Mouse (Mus musculus) kidney, adult 2 months (tissue): Measurements from ENCODE around the gene 4933428G20Rik. TPM values are rescaled to one million over a fixed set of nuclear protein-coding genes. Genes with fewer than 3 reads are reported as not detected.

Source experiments
- DNase-seq: peaks from one replicate; pipeline ENCODE4 v3.0.0; 2021
- H3K27ac ChIP-seq: fragments of 200-500 bp; 2 replicates; pipeline ENCODE4 v1.5.1; 2012; ENCODE audit warnings: low read depth, low read length, control low read depth, inconsistent platforms; ENCODE audit not compliant: insufficient read depth
- H3K27me3 ChIP-seq: fragments of 200-500 bp; replicated peaks from 2 replicates; pipeline ENCODE4 v1.6.1; 2012; ENCODE audit warnings: mild to moderate bottlenecking, moderate library complexity, low read length, inconsistent platforms; ENCODE audit not compliant: control insufficient read depth, insufficient read depth
- H3K36me3 ChIP-seq: fragments of 200-500 bp; 2 replicates; pipeline ENCODE4 v1.6.1; 2012; ENCODE audit warnings: mild to moderate bottlenecking, moderate library complexity, low read length, inconsistent platforms; ENCODE audit not compliant: control insufficient read depth, insufficient read depth
- H3K4me1 ChIP-seq: fragments of 200-500 bp; 2 replicates; pipeline ENCODE4 v1.6.1; 2011; ENCODE audit warnings: low read length; ENCODE audit not compliant: control insufficient read depth, insufficient read depth
- H3K4me3 ChIP-seq: fragments of 200-500 bp; 2 replicates; pipeline ENCODE4 v1.5.1; 2011; ENCODE audit warnings: mild to moderate bottlenecking, low read depth, low read length, control low read depth; ENCODE audit not compliant: insufficient read depth
- CTCF ChIP-seq: fragments of 200-500 bp; conservative IDR thresholded peaks from 2 replicates; pipeline ENCODE4 v1.5.1; 2011; ENCODE audit warnings: low read depth, mild to moderate bottlenecking, control low read depth, low read length, moderate library complexity, mixed read lengths; ENCODE audit not compliant: insufficient read depth, insufficient read length
- POLR2A ChIP-seq: fragments of 200-500 bp; IDR thresholded peaks from one replicate; pipeline ENCODE4 v1.6.1; 2011; ENCODE audit warnings: low read depth, low read length, control low read depth
- WGBS: fragments of 180-500 bp; shearing (Covaris S2); methylation state at CpG from one replicate; pipeline ENCODE4 v1.1.7; 2018; 5-methylcytosine and 5-hydroxymethylcytosine counted together
- polyA plus RNA-seq: library from polyadenylated mRNA; depleted of rRNA; stranded (reverse); fragments of >200 nt; gene quantifications from 2 replicates; pipeline ENCODE4 v1.2.3, GENCODE M21; 2012; rRNA removed

The 4933428G20Rik gene
- not detected in 2 replicates for polyA plus RNA-seq

- TF ChIP-seq POLR2A (no peak), CTCF (no peak)
- H3K4me3 ChIP-seq: no peak within 1 kb of the TSS
Measured at GRCm38 (mm10) chr11:97499865-97500719, at the start of gene 4933428G20Rik. Gene 4933428G20Rik (minus strand): TSS chr11:97500340.

DNA sequence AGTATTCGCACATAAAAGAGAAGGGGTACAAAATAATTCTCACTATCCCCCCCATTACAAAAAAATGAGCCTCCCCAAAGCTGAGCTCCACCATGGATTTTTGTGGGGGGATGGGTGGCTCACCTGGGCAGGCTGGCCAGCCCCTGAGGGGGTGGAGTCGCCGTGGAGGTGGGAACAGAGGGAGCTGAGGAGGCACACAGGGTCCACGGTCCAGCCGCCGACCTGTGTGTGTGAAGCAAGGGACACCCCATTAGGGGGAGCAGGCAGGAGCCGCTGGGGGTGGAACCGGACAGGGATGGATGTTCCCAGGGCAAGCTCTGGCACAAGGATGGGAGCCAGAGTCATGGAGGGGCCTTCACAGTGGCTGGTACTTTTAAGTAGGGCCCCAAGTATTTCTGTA lies 48.6 kb upstream of the 4933428G20Rik start:
- Histone ChIP-seq H3K27me3 (peaks cover 2% of the 10 kb centered on the region; the same call in 1 of the 2 replicates), H3K4me1 (peaks cover 3% of the 10 kb centered on the region; the same call in 1 of the 2 replicates)

More at GRCm38 (mm10) chr11:97499865-97500719, at the start of gene 4933428G20Rik:
- Histone ChIP-seq H3K36me3 (no peaks in the 10 kb centered on the region), H3K27ac (no peak within 1 kb of the TSS), H3K4me1 (peaks cover 8% of the 10 kb centered on the region; the same call in 1 of the 2 replicates), H3K27me3 (0 out of 2 replicates have a peak, but pooled peaks cover 1% of the 10 kb centered on the region)
- DNase-seq: no peak
- WGBS: 51% methylated on average over 88 of the region's 88 CpGs

GRCm38 (mm10) chr11:97547957-97548706 lies 48.0 kb upstream of the 4933428G20Rik start:
- H3K4me3 ChIP-seq: no peak overlapping the region
- no peaks in the 10 kb centered on the region for H3K36me3 ChIP-seq
- TF ChIP-seq POLR2A: no peak
- TF ChIP-seq CTCF: no peak
- no peak overlapping the region for H3K27ac ChIP-seq
- peaks cover 2% of the 10 kb centered on the region; the same call in 1 of the 2 replicates for H3K27me3 ChIP-seq
- no peak for DNase-seq
- 77% methylated on average over 12 of the region's 12 CpGs for WGBS
- peaks cover 9% of the 10 kb centered on the region; the same call in 1 of the 2 replicates for H3K4me1 ChIP-seq

More for the DNA sequence above, 48.6 kb upstream of the 4933428G20Rik start:
- Histone ChIP-seq H3K36me3 (no peaks in the 10 kb centered on the region), H3K27ac (no peak overlapping the region), H3K4me3 (no peak overlapping the region)
- no peak for TF ChIP-seq CTCF
- no peak for TF ChIP-seq POLR2A
- no peak for DNase-seq
- 66% methylated on average over 8 of the region's 8 CpGs for whole genome bisulfite sequencing

DNA sequence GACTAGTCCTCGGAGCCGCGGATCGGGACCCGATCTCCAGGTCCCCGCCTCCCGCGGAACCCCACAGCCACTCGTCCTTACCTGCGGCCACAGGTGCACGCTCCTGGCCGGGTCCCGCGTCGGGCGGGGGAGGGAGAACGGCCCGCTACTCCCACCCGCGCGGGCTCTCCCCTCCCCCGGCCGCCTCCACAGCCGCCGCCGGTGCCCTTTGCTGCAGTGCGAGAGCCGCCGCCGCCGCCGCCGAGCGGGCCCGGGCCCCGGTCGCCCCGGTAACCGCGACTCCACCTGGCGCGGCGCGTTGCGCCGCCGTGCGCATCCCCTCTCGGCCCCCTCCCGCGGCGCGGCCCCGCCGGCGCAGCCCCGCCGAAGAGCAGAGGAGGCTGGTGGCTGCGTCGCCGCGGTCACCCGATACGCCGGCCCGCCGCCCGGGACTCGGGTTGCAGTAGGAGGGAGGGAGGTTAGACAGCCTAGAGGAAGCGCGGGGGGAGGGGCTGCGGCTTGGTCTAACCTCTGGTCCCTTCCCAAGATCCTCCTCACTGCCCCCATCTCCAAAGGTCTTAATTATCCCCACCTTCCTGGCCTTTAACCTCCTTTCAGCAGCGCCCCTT lies 46.8 kb upstream of the 4933428G20Rik start:
- Histone ChIP-seq H3K4me3 (peak overlapping the region; percentile 56), H3K27ac (no peak overlapping the region), H3K4me1 (peaks cover 15% of the 10 kb centered on the region; the same call in 1 of the 2 replicates), H3K36me3 (no peaks in the 10 kb centered on the region), H3K27me3 (peaks cover 2% of the 10 kb centered on the region; the same call in 1 of the 2 replicates)
- peak; percentile 78 for DNase-seq
- WGBS: 1% methylated on average over 64 of the region's 73 CpGs
- TF ChIP-seq POLR2A (no peak), CTCF (no peak)

DNA sequence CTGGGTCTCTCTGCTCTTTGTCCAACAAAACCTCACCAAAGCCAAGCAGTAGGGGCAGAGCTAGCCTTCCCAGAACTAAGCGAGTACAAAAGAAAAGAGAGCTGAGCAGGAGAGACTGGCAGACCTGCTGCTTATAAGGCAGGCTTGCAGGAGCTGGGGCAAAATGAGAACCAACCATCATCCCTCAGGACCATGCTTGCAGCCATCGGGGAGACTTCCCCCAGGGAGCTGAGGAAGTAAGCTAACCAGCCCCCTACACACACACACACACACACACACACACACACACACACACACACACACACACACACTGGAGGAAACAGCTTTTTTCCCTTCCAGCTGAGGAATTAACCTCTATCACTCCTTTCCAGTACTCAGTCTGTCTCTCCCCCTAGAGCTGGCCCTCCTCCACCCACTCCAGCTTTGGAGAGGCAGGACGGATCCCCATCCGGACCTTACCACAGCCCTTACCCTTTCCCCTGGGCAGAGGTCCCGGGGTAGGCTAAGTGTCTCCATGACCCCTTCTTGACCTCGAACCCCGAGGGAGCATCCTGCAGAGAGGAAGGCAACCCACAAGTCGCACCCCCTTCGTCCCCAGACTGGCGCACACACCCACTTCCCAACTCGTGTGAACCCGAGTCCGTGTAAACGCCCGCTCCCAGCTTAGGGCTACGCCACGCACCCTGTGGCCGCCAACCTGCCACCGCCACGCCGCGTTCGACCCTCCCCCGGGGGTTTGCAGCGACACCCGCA lies 45.8 kb upstream of the 4933428G20Rik start:
- TF ChIP-seq POLR2A (no peak), CTCF (no peak)
- Histone ChIP-seq H3K36me3 (no peaks in the 10 kb centered on the region), H3K27ac (no peak overlapping the region), H3K4me1 (peaks cover 15% of the 10 kb centered on the region; the same call in 1 of the 2 replicates), H3K4me3 (peak overlapping the region; percentile 56; the same call in 1 of the 2 replicates), H3K27me3 (peaks cover 2% of the 10 kb centered on the region; the same call in 1 of the 2 replicates)
- 18% methylated on average over 26 of the region's 26 CpGs for WGBS
- DNase-seq: no peak

GRCm38 (mm10) chr11:97543883-97544282 lies 43.7 kb upstream of the 4933428G20Rik start:
- Histone ChIP-seq H3K27me3 (peaks cover 2% of the 10 kb centered on the region; the same call in 1 of the 2 replicates), H3K4me1 (peaks cover 15% of the 10 kb centered on the region; the same call in 1 of the 2 replicates), H3K4me3 (no peak overlapping the region), H3K36me3 (no peaks in the 10 kb centered on the region), H3K27ac (peak overlapping the region; percentile 65; the same call in 1 of the 2 replicates)
- no peak for DNase-seq
- 75% methylated on average over 9 of the region's 9 CpGs for WGBS
- TF ChIP-seq POLR2A (no peak), CTCF (no peak)
